ENCODE assay signal across 8 mouse cellular contexts in the genomic region with DNA sequence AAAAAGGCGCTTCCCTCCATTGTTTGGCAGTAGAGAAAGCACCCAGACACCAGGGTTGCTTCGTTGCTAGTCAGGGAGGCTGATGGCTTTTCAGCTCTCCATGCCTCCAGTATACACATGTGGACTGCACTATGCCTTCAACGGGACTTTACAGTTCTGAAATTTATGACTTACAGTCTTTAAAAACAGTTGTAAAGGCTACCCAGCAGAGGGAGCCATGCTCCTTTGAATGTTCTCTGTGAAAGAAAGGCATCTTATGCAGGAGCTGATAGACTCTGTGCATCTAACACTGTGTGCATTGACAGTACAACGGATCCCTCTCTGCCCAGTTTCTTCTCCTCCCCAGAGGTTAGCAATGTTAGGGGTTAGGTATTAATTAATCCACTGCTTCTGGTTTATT. TPM values are rescaled to one million over a fixed set of nuclear protein-coding genes. Genes with fewer than 3 reads are reported as not detected.
DNase-seq lines count a peak whose midpoint lies in the region; ATAC-seq and TF ChIP-seq lines count a peak whose summit lies in the region.

No protein-coding gene starts in this region.

- ATAC-seq in forebrain, embryonic 11.5 days (replicated peaks; ENCODE audit: low FRiP score), result no peak; the same call in 1 of the 2 replicates
- ATAC-seq in forebrain, embryonic 12.5 days (ENCODE audit: low FRiP score), result peak; percentile 49; the same call in 1 of the 2 replicates
- peak; percentile 54; the same call in 1 of the 2 replicates for ATAC-seq in kidney, postnatal 0 days (replicated peaks; ENCODE audit: low FRiP score, low read depth)

- H3K9me3 ChIP-seq in forebrain, embryonic 11.5 days (ENCODE audit: control insufficient read depth, low read length), result no peaks in the 10 kb centered on the region
- H3K9me3 ChIP-seq in forebrain, embryonic 10.5 days, result no peaks in the 10 kb centered on the region
- H3K9me3 ChIP-seq in forebrain, embryonic 12.5 days, result no peaks in the 10 kb centered on the region
- no peaks in the 10 kb centered on the region for H3K9me3 ChIP-seq in kidney, postnatal 0 days (replicated peaks; ENCODE audit: low read length)

- H3K4me1 ChIP-seq in forebrain, embryonic 11.5 days (replicated peaks; ENCODE audit: control insufficient read depth, insufficient read depth, low read length), result no peaks in the 10 kb centered on the region
- no peaks in the 10 kb centered on the region for H3K4me1 ChIP-seq in forebrain, embryonic 10.5 days
- H3K4me1 ChIP-seq in forebrain, embryonic 12.5 days, result no peaks in the 10 kb centered on the region
- H3K4me1 ChIP-seq in kidney, postnatal 0 days (replicated peaks; ENCODE audit: insufficient read depth, low read length), result no peaks in the 10 kb centered on the region

- no peak overlapping the region for H3K4me2 ChIP-seq in forebrain, embryonic 11.5 days (ENCODE audit: low read depth, low read length, severe bottlenecking)
- no peak overlapping the region for H3K4me2 ChIP-seq in forebrain, embryonic 12.5 days
- no peak overlapping the region for H3K4me2 ChIP-seq in kidney, postnatal 0 days (ENCODE audit: low read length)

- peak; percentile 85 for TF ChIP-seq CTCF in kidney, postnatal 0 days (IDR thresholded peaks at IDR 0.05; ENCODE audit: low read depth)

- H3K36me3 ChIP-seq in forebrain, embryonic 11.5 days (ENCODE audit: control insufficient read depth, insufficient read depth, low read length), result no peaks in the 10 kb centered on the region
- H3K36me3 ChIP-seq in forebrain, embryonic 10.5 days (replicated peaks), result 0 out of 2 replicates have a peak, but pooled peaks cover 3% of the 10 kb centered on the region
- H3K36me3 ChIP-seq in forebrain, embryonic 12.5 days (replicated peaks), result no peaks in the 10 kb centered on the region
- no peaks in the 10 kb centered on the region for H3K36me3 ChIP-seq in kidney, postnatal 0 days (ENCODE audit: insufficient read depth, low read length)

- H3K27ac ChIP-seq in forebrain, embryonic 11.5 days (ENCODE audit: low read depth, low read length), result no peak overlapping the region
- H3K27ac ChIP-seq in forebrain, embryonic 10.5 days, result no peak overlapping the region
- no peak overlapping the region for H3K27ac ChIP-seq in forebrain, embryonic 12.5 days
- no peak overlapping the region for H3K27ac ChIP-seq in kidney, postnatal 0 days

- WGBS in forebrain, embryonic 11.5 days, result 79% methylated on average over 4 of the region's 4 CpGs
- WGBS in forebrain, embryonic 10.5 days, result 70% methylated on average over 4 of the region's 4 CpGs
- 65% methylated on average over 4 of the region's 4 CpGs for WGBS in forebrain, embryonic 12.5 days
- WGBS in kidney, postnatal 0 days, result 41% methylated on average over 4 of the region's 4 CpGs

- no peaks in the 10 kb centered on the region for H3K27me3 ChIP-seq in forebrain, embryonic 11.5 days (ENCODE audit: control insufficient read depth, insufficient read depth, low read length)
- no peaks in the 10 kb centered on the region for H3K27me3 ChIP-seq in forebrain, embryonic 10.5 days (ENCODE audit: poor library complexity, severe bottlenecking)
- no peaks in the 10 kb centered on the region for H3K27me3 ChIP-seq in forebrain, embryonic 12.5 days
- no peaks in the 10 kb centered on the region for H3K27me3 ChIP-seq in kidney, postnatal 0 days (ENCODE audit: insufficient read depth, low read length)

- DNase-seq in forebrain, embryonic 11.5 days (ENCODE audit: low spot score), result peak; percentile 63
- DNase-seq in forebrain, embryonic 10.5 days (ENCODE audit: extremely low spot score, low spot score), result no peak
- DNase-seq in urinary bladder, postnatal 14 days (ENCODE audit: low spot score), result peak; percentile 58
- no peak for DNase-seq in urinary bladder, postnatal 36 days (ENCODE audit: low spot score in 2 of 2)
- peak; percentile 92 for DNase-seq in kidney, postnatal 0 days (ENCODE audit: low spot score)
- DNase-seq in lung, postnatal 36 days, result peak; percentile 50
- peak; percentile 63 for DNase-seq in telencephalon, adult 2 months (ENCODE audit: low read depth, low spot score)

- no peak overlapping the region for H3K9ac ChIP-seq in forebrain, embryonic 11.5 days (ENCODE audit: low read length)
- no peak overlapping the region for H3K9ac ChIP-seq in forebrain, embryonic 12.5 days
- no peak overlapping the region for H3K9ac ChIP-seq in kidney, postnatal 0 days (ENCODE audit: low read depth, low read length)

- H3K4me3 ChIP-seq in forebrain, embryonic 11.5 days (ENCODE audit: low read depth, low read length), result no peak overlapping the region
- H3K4me3 ChIP-seq in forebrain, embryonic 10.5 days, result no peak overlapping the region
- H3K4me3 ChIP-seq in forebrain, embryonic 12.5 days (replicated peaks), result no peak overlapping the region
- no peak overlapping the region for H3K4me3 ChIP-seq in kidney, postnatal 0 days (replicated peaks; ENCODE audit: low read depth, low read length)

RNA-seq across cellular contexts. Expression of a gene that starts 30.9 kb away (rescaled TPM):
- 21.7 and 26.1 TPM in 2 replicates for polyA plus RNA-seq in forebrain, embryonic 11.5 days (2014; fragmentation: Nextera tagmentation; extraction: Ambion mirVana)
- 21.4 and 22.9 TPM in 2 replicates for polyA plus RNA-seq in forebrain, embryonic 10.5 days (2016; fragmentation: Nextera tagmentation; extraction: Ambion mirVana)
- 18.2 and 22.6 TPM in 2 replicates for polyA plus RNA-seq in forebrain, embryonic 12.5 days (2016; fragmentation: Nextera tagmentation; extraction: Ambion mirVana)
- 4.1 and 5.9 TPM in 2 replicates for polyA plus RNA-seq in kidney, postnatal 0 days (2015; fragmentation: Nextera tagmentation; extraction: Ambion mirVana)

Comparison
In these comparisons a context has a peak if more than half of its experiments do, and no peak if none do; other contexts are left out.
1. DNase-seq: peak in forebrain, embryonic 11.5 days (single experiment), urinary bladder, postnatal 14 days (single experiment), kidney, postnatal 0 days (single experiment), lung, postnatal 36 days (single experiment) and telencephalon, adult 2 months (single experiment); none in forebrain, embryonic 10.5 days (single experiment) and urinary bladder, postnatal 36 days (0 of 2).